Mouse (Mus musculus) CD8-positive naive resting alpha-beta T cell, adult 2 months (primary cell): ENCODE measurements around the gene Agpat1.

Experiments
- DNase-seq, 2 experiments: peaks; one replicate each; pipeline ENCODE4 v3.0.0; 2022; ENCODE audit warnings: low read depth in 2 of 2, low spot score in 2 of 2

Agpat1 gene

GRCm38 (mm10) chr17:34604061-34604508, at the start of gene Agpat1:
Gene Agpat1 (plus strand): TSS chr17:34604262.
- peak; percentile 97 for DNase-seq

GRCm38 (mm10) chr17:34555483-34555882, 48.6 kb upstream of the Agpat1 start:
- DNase-seq, result peak; percentile 72 to 75

- DNase-seq, result no peak
Observed at GRCm38 (mm10) chr17:34556406-34556805, 47.7 kb upstream of the Agpat1 start.

- DNase-seq, result no peak
Observed at GRCm38 (mm10) chr17:34557411-34557810, 46.7 kb upstream of the Agpat1 start.

GRCm38 (mm10) chr17:34559116-34559515, 44.9 kb upstream of the Agpat1 start:
- no peak for DNase-seq

GRCm38 (mm10) chr17:34559895-34560294, 44.2 kb upstream of the Agpat1 start:
- no peak for DNase-seq

- no peak for DNase-seq
Observed at GRCm38 (mm10) chr17:34560438-34560837, 43.6 kb upstream of the Agpat1 start.

- no peak for DNase-seq
Observed at GRCm38 (mm10) chr17:34561200-34561599, 42.9 kb upstream of the Agpat1 start.

GRCm38 (mm10) chr17:34562595-34562994, 41.5 kb upstream of the Agpat1 start:
- no peak for DNase-seq

GRCm38 (mm10) chr17:34563354-34563753, 40.7 kb upstream of the Agpat1 start:
- no peak for DNase-seq

- DNase-seq, result no peak
Observed at GRCm38 (mm10) chr17:34564003-34564421, 40.0 kb upstream of the Agpat1 start, which contains the start of gene Notch4. Gene Notch4 (plus strand): TSS chr17:34564268.

- DNase-seq, result no peak
Observed at GRCm38 (mm10) chr17:34564796-34565195, 39.3 kb upstream of the Agpat1 start.

- no peak for DNase-seq
Observed at GRCm38 (mm10) chr17:34567311-34567710, 36.8 kb upstream of the Agpat1 start.

GRCm38 (mm10) chr17:34568421-34568820, 35.6 kb upstream of the Agpat1 start:
- no peak for DNase-seq

GRCm38 (mm10) chr17:34569919-34570318, 34.1 kb upstream of the Agpat1 start:
- DNase-seq, result no peak

- DNase-seq, result no peak
Observed at GRCm38 (mm10) chr17:34571875-34572274, 32.2 kb upstream of the Agpat1 start.

- no peak for DNase-seq
Observed at GRCm38 (mm10) chr17:34572361-34572760, 31.7 kb upstream of the Agpat1 start.

- no peak for DNase-seq
Observed at GRCm38 (mm10) chr17:34576577-34576976, 27.5 kb upstream of the Agpat1 start.

GRCm38 (mm10) chr17:34578070-34578469, 26.0 kb upstream of the Agpat1 start:
- no peak for DNase-seq

- DNase-seq, result no peak
Observed at GRCm38 (mm10) chr17:34582528-34582927, 21.5 kb upstream of the Agpat1 start.

GRCm38 (mm10) chr17:34583397-34583796, 20.7 kb upstream of the Agpat1 start:
- no peak for DNase-seq

GRCm38 (mm10) chr17:34583819-34584218, 20.2 kb upstream of the Agpat1 start:
- DNase-seq, result no peak

- no peak for DNase-seq
Observed at GRCm38 (mm10) chr17:34585121-34585520, 18.9 kb upstream of the Agpat1 start.
